Mouse (Mus musculus) thymus, postnatal 0 days (tissue): ENCODE measurements around the gene Gpr146. TPM values are rescaled to one million over a fixed set of nuclear protein-coding genes. Genes with fewer than 3 reads are reported as not detected.
A peak's percentile ranks its signal among the peaks of the same experiment; 100 is the strongest.

Source experiments
- DNase-seq: peaks from one replicate; pipeline ENCODE4 v3.0.0-alpha.2; 2015; ENCODE audit warnings: low spot score
- polyA plus RNA-seq: library from polyadenylated mRNA; unstranded; fragments of >200 nt; fragmentation: Nextera tagmentation; extraction: Ambion mirVana; gene quantifications from 2 replicates; pipeline ENCODE4 v1.2.1, GENCODE M21; 2015

Gene Gpr146
- polyA plus RNA-seq, 1 experiment from 2014 or later, result 7.4 TPM

DNA sequence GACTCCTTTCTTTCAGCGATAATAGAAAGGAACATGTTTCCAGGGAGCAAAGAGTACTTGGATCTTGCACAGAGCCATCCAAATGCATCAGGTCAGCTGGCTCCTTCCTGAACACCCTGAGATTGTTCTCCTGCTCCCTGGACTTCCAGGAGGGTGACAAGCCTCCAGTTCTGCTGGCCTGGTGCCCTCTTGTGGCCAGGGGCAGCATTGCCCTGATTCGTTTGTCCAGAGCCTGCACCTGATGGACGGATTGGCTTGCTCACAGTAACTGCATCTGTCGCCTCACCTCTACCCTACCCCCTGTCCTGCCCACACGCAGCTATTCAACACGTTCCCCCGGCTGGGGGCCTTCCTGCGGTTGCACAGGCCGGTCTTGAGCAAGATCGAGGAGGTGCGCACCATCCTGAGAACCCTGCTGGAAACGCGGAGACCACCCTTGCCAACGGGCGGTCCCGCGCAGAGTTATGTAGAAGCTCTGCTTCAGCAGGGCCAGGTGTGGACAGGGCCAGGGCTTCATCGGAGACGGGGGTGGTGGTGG is 22.2 kb upstream of the Gpr146 start:
- peak; percentile 63 for DNase-seq

DNA sequence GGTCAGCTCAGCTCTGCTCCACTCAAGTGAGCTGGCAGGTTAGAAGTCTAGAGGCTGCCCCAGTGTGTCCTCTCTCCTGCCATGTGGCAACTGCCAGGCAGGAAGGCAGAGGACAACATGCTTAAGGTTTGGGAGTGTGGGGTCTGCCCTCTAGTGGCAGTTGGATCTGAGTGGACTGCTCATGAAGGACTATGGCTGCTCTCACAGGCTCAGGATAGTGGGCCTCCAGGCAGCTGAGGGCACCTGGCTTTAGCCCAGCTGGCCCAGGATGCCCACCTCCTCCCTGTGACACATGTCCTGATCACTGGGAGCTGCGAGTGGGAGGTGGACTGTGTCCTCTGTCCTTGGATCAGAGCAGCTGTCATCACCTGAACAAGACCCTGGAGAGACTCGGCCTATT is 18.8 kb upstream of the Gpr146 start:
- DNase-seq, result peak; percentile 66

DNA sequence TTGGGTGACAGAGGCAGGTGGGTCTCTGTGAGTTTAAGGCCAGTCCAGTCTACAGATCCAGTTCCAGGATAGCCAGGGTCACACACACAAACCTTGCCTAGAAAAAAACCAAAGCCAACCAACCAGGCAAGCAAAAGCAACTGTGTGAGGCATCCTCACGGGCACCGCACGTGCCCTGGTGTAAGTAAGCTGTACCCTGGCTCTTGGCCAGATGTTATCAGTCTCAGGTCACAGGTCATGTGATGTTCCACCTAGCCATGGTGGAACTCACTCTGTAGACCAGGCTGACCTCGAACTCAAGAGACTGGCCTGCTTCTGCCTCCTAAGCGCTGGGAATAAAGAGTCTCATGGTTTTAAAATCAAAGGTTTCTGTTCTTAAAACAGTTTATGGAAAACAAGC is 18.3 kb upstream of the Gpr146 start:
- DNase-seq, result no peak

DNA sequence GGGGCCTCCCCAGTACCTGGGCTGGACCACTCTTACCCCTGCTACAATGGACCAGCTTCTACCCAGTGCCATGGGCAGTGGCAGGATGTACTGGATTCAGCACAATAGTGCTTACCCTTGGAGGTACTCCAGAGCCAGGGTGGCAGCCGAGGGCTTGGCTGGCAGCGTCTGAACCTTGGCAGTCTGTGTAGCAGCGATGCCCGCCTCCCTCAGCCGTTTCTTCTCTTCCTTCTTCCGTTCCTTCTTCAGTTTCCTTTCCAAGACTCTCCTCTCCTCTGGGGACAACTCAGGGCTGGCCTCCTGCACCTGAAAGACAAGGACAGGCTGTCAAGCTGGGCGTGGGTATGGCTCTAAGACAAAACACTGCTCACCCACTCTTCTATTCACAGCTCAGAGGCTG is 13.6 kb upstream of the Gpr146 start:
- no peak for DNase-seq

DNA sequence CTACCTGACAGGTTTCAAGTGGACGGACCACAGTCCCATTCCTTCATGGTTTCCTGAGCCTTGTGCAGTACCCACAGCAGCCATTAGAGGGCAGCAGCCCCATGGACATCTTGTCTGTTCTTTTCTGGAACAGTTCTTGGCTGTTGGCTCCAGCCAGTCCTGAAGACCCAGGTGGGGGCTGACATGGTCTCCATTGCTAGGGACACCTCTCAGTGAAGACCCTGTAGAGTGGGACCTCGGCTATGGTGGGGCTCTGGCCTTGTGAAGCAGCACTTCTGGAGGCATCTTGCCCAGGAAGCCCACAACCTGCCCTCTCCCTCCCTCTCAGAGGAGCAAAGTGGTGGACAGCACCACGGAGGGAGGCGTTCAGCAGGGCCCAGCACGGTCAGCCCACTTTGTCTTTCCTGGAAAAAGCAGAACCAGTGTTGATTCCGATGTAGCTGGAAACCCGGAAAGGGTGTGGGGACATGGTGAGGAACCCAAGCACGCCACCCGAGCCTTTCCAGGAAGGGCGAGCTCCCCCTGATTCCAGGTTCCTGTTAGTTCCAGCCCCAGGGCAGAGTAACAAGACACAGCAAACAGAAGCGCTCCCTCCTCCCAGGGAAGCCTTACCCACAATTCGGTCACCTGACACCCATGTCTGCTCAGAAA is 13.1 kb upstream of the Gpr146 start:
- DNase-seq, result peak; percentile 82

DNA sequence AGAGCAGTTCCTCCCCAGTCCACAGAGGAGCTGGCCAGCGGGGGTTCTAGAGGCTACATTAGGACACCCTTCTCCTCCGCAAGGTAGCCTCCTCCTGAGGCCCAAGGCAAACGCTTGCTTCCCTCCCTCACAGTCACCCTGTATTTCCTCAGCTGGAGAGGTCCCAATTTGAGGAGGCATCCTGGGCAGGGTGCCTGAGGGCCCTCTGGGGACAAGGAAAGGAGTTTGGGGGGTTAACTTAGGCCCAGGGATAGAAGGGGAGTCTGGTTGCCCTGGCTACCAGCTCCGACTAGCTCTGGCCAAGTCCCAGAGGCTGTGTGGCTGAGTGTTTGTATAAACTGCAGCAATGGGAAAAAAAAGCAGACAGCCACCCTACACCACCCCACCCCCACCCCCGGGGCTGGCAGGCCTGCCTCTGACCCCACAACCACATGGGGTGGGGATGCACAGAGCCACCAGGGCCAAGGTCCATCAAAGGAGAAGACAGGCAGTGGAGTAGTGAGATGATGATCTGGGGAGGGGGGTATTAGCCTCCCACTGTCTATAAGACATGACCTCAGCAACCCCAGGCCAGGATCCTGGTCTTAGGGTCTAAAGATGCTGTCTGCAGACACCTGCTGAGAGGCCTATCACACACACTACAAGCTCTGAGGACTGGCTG is 12.5 kb upstream of the Gpr146 start:
- no peak for DNase-seq

DNA sequence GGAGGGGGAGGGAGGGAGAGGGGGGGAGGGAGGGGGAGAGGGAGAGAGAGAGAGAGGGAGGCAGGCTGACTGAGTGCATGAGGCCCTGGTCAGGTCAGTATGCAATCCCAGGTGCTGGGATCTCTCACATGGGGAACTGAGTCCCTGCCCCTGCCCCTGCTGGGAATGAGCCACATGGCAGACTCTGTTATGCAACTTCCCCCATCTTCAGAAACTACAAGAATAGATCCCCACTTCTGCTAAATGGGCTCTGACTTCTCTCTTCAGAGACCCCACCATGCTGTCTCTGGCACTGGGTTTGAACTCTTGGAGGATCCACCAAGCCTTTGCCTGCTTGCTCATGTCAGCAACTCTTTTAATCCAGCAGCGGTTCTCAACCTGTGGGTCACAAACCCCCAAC is 11.7 kb upstream of the Gpr146 start:
- DNase-seq, result no peak

DNA sequence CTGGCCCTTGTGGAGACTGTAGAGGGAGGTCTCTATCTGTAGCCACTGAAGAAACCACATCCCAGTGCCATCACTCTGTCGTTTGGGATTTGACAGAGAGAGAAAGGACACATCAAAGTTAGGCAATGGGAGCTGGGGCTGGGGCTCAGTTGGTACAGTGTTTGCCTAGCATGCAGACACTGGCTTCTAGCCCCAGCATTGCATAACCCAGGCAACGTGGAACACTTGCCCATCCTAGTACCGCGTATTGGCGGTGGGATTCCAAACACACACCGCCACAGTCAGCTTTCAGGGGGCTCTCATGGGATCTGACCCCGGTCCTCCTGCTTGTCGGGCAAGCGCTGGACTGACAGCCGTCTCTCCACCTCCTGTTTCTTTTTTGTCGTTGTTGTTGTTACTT is 11.0 kb upstream of the Gpr146 start:
- DNase-seq, result no peak

DNA sequence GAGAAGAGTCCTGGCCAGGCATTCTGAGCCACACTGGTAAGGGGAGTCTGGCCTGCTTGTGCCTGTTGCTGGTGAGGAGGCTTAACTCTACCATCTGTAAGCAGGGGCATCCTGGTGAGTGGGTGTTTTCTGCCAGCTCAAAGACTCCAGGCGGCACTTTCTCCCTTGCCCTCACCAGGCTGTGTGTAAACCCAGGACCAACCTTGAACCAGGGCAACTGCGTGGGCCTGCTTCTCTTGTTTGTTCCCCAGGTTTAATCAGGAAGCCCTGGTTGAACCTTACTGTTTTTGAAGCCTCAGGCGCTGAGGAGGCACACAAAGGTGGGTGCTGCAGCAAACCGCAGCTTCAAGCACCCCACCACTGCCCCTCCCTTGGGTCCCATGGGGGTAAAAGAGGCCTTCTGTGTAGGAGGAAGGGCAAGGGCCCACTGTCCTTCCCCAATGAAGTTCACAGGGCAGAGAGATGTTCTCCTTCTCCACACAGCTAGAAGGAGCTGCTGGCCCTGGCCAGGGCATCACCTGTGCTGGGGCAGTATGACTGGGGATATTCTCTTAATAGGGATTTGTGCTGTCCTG is 9.5 kb upstream of the Gpr146 start:
- DNase-seq, result no peak

DNA sequence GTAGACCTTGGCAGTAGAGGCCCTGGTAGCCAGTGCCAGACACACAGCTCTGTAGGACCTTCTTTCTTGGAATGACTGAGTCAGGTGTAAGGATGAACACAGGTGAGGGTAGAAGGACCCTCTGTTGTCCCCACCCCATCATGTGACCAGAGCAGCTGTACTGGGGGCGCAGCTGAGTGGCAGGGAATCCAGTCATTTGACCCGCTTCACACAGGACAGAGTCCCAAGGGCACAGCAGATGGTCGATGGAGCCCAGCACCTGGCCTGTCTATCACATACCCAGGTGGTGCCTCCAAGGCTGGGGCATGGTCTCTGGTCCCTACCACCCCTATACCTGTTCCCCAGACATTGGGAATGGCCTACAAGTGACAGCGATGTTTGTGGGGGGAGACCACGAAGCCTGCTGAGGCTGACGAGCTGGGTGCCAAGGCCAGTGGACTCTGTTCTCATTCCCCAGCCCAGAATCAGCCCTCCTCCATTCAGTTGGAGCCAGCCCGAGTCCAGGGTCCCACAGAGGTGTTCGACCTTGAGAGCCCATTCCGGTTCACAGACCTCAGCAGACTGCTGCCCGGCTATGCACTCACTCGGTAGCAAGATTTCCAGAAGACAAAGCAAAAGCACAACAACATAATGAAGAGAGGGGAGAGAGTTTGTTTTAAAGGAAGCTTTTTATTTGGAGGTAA is 8.7 kb upstream of the Gpr146 start:
- no peak for DNase-seq

DNA sequence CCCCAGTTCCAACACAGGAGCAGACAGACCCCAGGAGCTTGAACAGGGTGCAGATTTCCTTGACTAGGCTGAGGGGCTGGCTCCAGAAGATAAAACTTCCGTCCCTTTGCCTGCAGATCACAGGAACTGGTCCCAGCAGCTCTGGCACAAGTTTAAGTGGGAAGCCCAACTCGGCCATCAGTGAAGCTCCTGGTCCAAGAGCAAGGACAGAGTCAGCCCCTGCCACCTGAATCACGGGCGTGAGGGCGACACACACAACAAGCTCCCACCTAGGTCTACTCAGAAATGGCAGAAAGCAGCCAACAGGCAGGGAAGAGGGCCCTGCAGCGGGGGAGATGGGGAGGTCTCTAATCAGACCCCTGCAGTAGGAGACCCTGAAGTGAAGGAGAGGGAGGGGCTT is 7.2 kb upstream of the Gpr146 start:
- no peak for DNase-seq

DNA sequence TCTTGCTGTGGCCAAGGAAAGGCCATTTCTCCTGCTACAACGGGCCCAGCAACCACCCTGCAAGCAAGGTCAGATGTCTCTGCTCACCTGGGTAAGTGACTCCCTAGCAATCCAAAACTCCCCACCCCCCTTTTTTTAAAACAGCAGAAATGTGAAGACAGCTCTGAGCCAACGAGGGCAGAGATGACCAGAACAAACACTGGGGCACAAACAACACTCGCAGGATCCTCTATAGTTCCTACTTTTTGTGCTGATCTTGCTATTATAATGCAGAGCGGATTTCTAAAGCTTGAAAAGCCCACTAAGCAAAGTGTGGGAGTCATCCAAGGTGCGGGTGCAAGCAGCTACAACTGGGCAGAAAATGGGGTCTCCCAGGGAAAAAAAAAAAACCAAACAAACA is 6.4 kb upstream of the Gpr146 start:
- DNase-seq, result no peak

DNA sequence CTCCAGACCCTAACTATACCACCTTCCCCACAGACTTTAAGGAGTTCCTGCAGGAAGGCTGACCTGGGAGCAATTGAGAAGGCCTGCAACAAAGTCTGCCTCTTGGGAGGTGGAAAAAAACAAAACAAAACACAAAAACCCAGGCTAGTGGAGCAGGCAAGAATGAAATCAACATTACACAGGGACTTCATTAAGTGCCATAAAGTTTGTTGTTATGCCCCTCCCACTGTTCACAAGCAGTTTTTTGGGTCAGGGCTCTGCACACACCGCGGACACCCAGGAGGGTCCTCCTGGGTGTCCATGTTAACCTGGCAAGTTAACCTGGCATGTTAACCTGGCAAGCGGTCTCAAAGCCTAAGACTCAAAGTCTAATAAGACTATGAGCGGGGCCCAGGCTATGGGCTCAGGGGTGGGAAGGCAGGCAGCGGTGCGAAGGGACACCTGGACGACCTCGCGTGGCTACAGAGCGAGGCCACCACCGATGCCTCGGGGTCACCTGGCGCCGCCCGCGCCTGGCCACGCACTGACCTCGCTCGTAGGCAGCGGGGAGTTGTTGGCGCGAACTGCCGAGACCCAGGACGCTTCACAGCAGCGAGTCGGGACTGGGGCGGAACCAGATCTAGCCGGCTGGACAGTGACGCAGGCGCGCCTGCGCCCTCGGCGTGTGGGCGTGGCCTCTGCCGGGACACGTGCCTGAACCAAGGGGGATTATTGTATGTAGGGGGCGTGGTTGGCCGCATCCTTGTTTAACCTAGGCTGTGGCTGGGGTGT is 5.7 kb upstream of the Gpr146 start:
- DNase-seq, result peak; percentile 88

DNA sequence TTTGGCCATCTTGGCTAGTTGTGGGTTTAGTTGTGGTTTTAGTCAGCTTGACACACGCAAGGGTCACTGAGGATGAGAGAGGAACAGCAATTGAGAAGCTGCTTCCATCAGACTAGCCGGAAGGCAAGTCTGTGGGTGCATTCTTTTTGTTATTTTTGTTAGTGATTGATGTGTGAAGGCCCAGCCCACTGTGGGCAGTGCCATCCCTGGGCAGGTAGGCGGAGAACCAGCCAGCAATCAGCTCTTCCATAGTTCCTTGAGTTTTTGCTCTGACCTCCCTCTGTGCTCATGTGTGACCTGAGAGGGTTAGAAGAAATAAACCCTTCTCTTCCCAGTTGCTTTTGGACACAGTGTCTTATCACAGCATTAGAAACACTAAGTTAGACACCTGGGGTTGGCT is 4.4 kb upstream of the Gpr146 start:
- DNase-seq, result no peak

DNA sequence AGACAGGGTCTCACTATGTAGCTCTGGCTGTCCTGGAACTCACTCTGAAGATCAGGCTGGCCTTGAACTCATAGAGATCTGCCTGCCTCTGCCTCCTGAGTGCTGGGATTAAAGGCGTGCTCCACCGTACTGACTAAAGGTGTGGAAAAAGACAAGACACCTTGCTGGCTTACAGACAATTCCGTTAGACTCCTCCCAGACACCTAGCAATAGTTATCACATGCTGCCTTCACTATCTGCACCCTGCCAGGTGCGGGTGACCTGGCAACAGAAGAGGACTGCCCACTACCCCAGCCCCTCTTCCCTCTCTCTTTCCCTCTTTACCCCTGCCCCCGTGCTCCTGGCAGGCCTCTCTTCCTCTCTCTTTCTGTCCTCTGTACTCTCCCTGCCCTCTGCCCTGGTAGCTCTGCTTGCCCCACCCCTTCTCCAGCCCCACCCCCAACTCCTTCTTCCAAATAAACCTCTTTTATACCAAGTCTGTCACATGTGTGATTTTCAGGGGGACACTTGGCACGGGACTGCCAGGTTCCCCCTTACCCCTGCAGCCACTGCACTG is 3.5 kb upstream of the Gpr146 start:
- no peak for DNase-seq

DNA sequence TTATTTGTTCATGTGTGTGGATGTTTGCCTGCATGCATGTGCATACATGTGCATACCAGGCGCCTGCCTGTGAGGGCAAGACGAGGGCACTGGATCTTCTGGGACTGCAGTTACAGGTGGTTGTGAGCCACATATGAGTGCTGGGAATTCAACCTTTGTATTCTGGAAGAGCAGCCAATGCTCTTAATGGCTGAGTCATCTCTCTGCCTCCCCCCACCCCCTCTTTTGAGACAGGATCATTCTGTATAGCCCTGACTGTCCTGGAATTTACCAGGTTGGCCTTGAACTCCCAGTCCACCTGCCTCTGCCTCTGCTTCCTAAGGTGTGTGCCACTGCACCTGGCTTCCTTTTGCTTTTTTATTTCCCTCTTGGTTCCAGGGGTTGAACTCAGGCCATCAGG is 2.7 kb upstream of the Gpr146 start:
- no peak for DNase-seq

DNA sequence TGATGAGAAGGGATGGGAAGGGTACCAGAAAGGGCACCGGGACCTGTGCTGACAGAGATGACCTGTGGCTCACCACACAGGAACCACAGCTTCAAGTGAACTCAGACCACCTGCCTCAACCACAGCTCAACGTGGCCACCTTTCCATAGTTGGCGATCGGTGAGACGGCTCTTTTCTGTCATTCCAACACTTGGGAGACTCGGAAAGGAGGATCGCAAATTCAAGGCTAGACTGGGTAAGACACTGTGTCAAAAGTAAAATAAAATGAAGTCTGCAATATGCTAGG is 717 bp downstream of the Gpr146 start:
- no peak for DNase-seq

DNA sequence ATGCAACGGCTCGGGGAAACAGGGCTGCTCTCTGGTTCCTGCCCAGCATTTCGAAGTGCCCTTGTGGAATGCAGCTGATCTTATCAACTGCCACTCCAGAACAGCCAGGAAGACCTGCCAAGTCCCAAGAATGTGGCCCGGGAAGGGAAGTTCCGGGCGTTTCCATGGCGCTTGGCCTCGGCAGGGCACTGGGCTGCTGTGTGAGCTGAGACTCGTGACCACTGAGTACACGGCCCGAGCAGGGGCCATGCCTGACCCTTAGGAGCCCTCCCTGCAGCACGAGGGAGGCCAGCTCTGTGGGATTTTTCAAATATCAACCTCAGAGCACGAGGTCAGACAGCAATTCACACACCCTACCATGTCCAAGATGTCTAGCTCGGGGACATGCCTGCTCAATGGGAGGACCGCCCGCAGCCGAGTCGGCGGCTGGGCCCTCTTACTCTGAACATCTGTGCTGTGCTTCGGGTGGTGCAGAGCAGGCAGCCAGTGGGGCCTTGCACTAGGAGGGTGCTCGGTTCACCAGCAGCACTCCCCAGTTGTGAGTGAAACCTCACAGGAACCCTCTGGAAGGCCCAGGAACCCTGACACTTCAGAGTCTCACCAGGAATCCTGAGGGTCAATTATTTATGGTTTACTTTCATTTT is 1.6 kb downstream of the Gpr146 start:
- DNase-seq, result peak; percentile 44

DNA sequence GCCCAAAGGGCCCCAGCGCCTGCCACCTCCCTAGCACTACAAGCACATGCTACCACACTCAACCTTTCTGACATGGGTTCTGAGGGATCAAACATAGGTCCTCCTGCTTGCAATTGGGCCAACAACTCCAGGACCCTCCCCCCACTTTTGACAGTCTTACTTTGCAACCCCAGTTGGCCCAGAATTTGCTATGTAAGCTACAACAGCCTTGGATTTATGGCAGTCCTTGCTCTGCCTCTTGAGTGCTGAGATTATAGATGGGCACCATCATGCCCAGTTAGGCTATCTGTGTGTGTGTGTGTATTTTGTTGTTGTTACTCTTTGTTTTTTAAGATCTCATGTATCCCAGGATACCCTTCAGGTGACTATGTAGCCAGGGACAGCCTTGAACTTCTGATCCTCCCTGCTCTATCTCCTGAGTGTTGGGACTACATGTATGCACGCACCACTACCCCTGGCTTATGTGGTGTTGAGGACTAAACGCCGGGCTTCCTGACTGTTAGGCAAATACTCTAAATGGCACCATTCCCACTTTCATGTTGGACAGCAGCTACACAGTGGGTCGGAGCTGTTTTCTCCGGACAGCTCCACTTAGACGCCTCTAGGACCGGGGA is 2.4 kb downstream of the Gpr146 start:
- DNase-seq, result no peak
